Mouse (Mus musculus) forebrain, embryonic 15.5 days (tissue): ENCODE measurements at regions not wholly inside any gene's neighbourhood (a gene's known extent, or its start where the extent isn't known, plus 50 kb on each side); places are given as distances from the start of the nearest gene placed in this dataset.

ENCODE experiments used
- ATAC-seq: fragments of 200-750 bp; cut with Nextera tagmentation; replicated peaks from 2 replicates; pipeline ENCODE4 v1.8.0; 2017; ENCODE audit warnings: mild to moderate bottlenecking, moderate TSS enrichment, moderate library complexity
- H3K27ac ChIP-seq: fragments of 300-500 bp; sonication (generic); replicated peaks from 2 replicates; pipeline ENCODE4 v1.5.1; 2015; ENCODE audit warnings: mild to moderate bottlenecking, inconsistent platforms
- H3K27me3 ChIP-seq: fragments of 300-500 bp; sonication (generic); 2 replicates; pipeline ENCODE4 v1.6.1; 2015; ENCODE audit warnings: inconsistent platforms
- H3K36me3 ChIP-seq: fragments of 300-500 bp; sonication (generic); 2 replicates; pipeline ENCODE4 v1.6.1; 2015; ENCODE audit warnings: mild to moderate bottlenecking, inconsistent platforms
- H3K4me1 ChIP-seq: fragments of 300-500 bp; sonication (generic); 2 replicates; pipeline ENCODE4 v1.6.1; 2015; ENCODE audit warnings: inconsistent platforms
- H3K4me2 ChIP-seq: fragments of 300-500 bp; sonication (generic); replicated peaks from 2 replicates; pipeline ENCODE4 v1.6.1; 2015; ENCODE audit warnings: mild to moderate bottlenecking, inconsistent platforms
- H3K4me3 ChIP-seq: fragments of 300-500 bp; sonication (generic); 2 replicates; pipeline ENCODE4 v1.5.1; 2015; ENCODE audit warnings: mild to moderate bottlenecking, inconsistent platforms
- H3K9ac ChIP-seq: fragments of 300-500 bp; sonication (generic); replicated peaks from 2 replicates; pipeline ENCODE4 v1.6.1; 2015; ENCODE audit warnings: mild to moderate bottlenecking, inconsistent platforms
- H3K9me3 ChIP-seq: fragments of 300-500 bp; sonication (generic); 2 replicates; pipeline ENCODE4 v1.6.1; 2016; ENCODE audit warnings: inconsistent platforms
- WGBS: fragments of 180-500 bp; shearing (Covaris S2); methylation state at CpG from one replicate; pipeline ENCODE4 v1.1.7; 2015; ENCODE audit warnings: mixed read lengths; 5-methylcytosine and 5-hydroxymethylcytosine counted together

GRCm38 (mm10) chr13:115199166-115199565, 97.4 kb upstream of the Itga1 start:
- H3K4me2 ChIP-seq = no peak overlapping the region
- 76% methylated on average over 3 of the region's 3 CpGs for WGBS
- no peaks in the 10 kb centered on the region for H3K36me3 ChIP-seq
- no peak overlapping the region for H3K9ac ChIP-seq
- H3K4me3 ChIP-seq = no peak overlapping the region
- H3K9me3 ChIP-seq = no peaks in the 10 kb centered on the region
- ATAC-seq = no peak
- H3K27me3 ChIP-seq = no peaks in the 10 kb centered on the region
- no peak overlapping the region for H3K27ac ChIP-seq
- no peaks in the 10 kb centered on the region for H3K4me1 ChIP-seq

GRCm38 (mm10) chr13:115188066-115188465, 86.3 kb upstream of the Itga1 start:
- no peak for ATAC-seq
- no peak overlapping the region for H3K4me3 ChIP-seq
- WGBS = 75% methylated on average over 2 of the region's 2 CpGs

GRCm38 (mm10) chr13:115187356-115187755, 85.6 kb upstream of the Itga1 start:
- 92% methylated on average over 3 of the region's 3 CpGs for WGBS
- H3K9me3 ChIP-seq = no peaks in the 10 kb centered on the region

More at GRCm38 (mm10) chr13:115188066-115188465, 86.3 kb upstream of the Itga1 start:
- Histone ChIP-seq H3K9me3 (no peaks in the 10 kb centered on the region), H3K27ac (no peak overlapping the region), H3K4me2 (no peak overlapping the region), H3K27me3 (no peaks in the 10 kb centered on the region), H3K9ac (no peak overlapping the region), H3K4me1 (no peaks in the 10 kb centered on the region), H3K36me3 (no peaks in the 10 kb centered on the region)

GRCm38 (mm10) chr13:115182211-115182870, 80.6 kb upstream of the Itga1 start:
- WGBS = 89% methylated on average over 6 of the region's 6 CpGs
- Histone ChIP-seq H3K27me3 (no peaks in the 10 kb centered on the region), H3K36me3 (no peaks in the 10 kb centered on the region), H3K9me3 (no peaks in the 10 kb centered on the region), H3K4me2 (no peak overlapping the region), H3K4me1 (no peaks in the 10 kb centered on the region), H3K4me3 (no peak overlapping the region), H3K9ac (no peak overlapping the region), H3K27ac (no peak overlapping the region)
- ATAC-seq = no peak

More at GRCm38 (mm10) chr13:115187356-115187755, 85.6 kb upstream of the Itga1 start:
- Histone ChIP-seq H3K27me3 (no peaks in the 10 kb centered on the region), H3K4me3 (no peak overlapping the region), H3K4me2 (no peak overlapping the region), H3K4me1 (no peaks in the 10 kb centered on the region), H3K9ac (no peak overlapping the region), H3K27ac (no peak overlapping the region), H3K36me3 (no peaks in the 10 kb centered on the region)
- no peak for ATAC-seq

- Histone ChIP-seq H3K4me2 (no peak overlapping the region), H3K4me3 (no peak overlapping the region), H3K27me3 (no peaks in the 10 kb centered on the region), H3K9ac (no peak overlapping the region), H3K9me3 (no peaks in the 10 kb centered on the region), H3K36me3 (no peaks in the 10 kb centered on the region), H3K27ac (no peak overlapping the region), H3K4me1 (no peaks in the 10 kb centered on the region)
- 93% methylated on average over 7 of the region's 7 CpGs for WGBS
- no peak for ATAC-seq
Observed at GRCm38 (mm10) chr13:115178175-115178917, 76.6 kb upstream of the Itga1 start.

- H3K27ac ChIP-seq = no peak overlapping the region
- H3K9me3 ChIP-seq = no peaks in the 10 kb centered on the region
- no peak for ATAC-seq
- no peak overlapping the region for H3K4me3 ChIP-seq
- no peaks in the 10 kb centered on the region for H3K4me1 ChIP-seq
- no peaks in the 10 kb centered on the region for H3K27me3 ChIP-seq
- no peaks in the 10 kb centered on the region for H3K36me3 ChIP-seq
- no peak overlapping the region for H3K9ac ChIP-seq
- H3K4me2 ChIP-seq = no peak overlapping the region
- 73% methylated on average over 7 of the region's 7 CpGs for WGBS
Observed at GRCm38 (mm10) chr13:115171347-115172062, 69.7 kb upstream of the Itga1 start.

DNA sequence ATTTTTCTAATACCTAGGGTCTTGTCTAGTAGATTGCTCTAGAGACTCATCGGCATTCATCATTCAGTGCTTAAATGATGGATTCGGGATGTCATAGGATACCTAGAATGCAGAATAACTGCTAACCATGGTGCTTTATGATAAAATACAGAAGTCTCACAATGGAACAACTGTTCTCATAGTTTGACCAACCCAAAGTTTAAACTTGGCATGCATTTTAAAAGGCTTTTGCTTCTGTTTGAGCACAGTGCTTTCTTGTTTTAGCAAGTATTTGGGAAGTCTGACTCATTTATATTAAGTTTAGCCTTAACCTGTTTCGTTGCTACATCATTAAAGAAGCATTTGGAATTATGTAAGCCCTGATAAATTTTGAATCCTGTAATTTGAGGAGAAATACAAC, 64.2 kb upstream of the Itga1 start:
- Histone ChIP-seq H3K4me3 (no peak overlapping the region), H3K27me3 (no peaks in the 10 kb centered on the region), H3K9me3 (no peaks in the 10 kb centered on the region), H3K4me1 (no peaks in the 10 kb centered on the region), H3K9ac (no peak overlapping the region), H3K4me2 (no peak overlapping the region), H3K36me3 (no peaks in the 10 kb centered on the region), H3K27ac (no peak overlapping the region)
- no peak for ATAC-seq
- WGBS = 84% methylated on average over 3 of the region's 3 CpGs

- Histone ChIP-seq H3K36me3 (no peaks in the 10 kb centered on the region), H3K9me3 (no peaks in the 10 kb centered on the region), H3K27ac (no peak overlapping the region), H3K9ac (no peak overlapping the region), H3K4me2 (no peak overlapping the region), H3K4me3 (no peak overlapping the region), H3K27me3 (no peaks in the 10 kb centered on the region), H3K4me1 (no peaks in the 10 kb centered on the region)
- ATAC-seq = no peak
- 91% methylated on average over 4 of the region's 4 CpGs for WGBS
Observed at GRCm38 (mm10) chr13:115162689-115163413, 61.1 kb upstream of the Itga1 start.

DNA sequence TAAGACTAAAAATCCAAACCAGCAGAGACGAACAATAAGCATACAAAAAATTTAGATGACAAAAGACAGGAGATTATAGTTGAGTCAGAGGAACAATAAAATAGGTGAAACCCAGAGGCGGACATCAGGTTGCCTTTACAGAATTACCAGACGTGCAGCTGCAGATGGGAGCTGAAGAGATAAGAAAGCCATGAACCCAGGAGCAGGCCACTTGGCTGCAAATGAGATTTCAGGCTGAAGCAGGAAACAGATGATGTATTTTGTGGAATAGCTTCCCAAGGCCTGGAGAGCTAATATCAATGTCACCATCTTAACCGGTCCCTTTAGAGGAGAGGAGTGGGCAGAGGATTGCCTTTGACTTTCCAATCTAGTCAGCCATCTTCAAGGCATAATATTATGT, 57.6 kb upstream of the Itga1 start:
- Histone ChIP-seq H3K9me3 (no peaks in the 10 kb centered on the region), H3K27me3 (no peaks in the 10 kb centered on the region), H3K4me1 (no peaks in the 10 kb centered on the region), H3K4me2 (no peak overlapping the region), H3K36me3 (no peaks in the 10 kb centered on the region), H3K9ac (no peak overlapping the region), H3K27ac (no peak overlapping the region), H3K4me3 (no peak overlapping the region)
- ATAC-seq = no peak
- WGBS = 84% methylated on average over 4 of the region's 4 CpGs
